Mouse (Mus musculus): Measurements from ENCODE around the gene Rbm33.

Rbm33 gene

DNA sequence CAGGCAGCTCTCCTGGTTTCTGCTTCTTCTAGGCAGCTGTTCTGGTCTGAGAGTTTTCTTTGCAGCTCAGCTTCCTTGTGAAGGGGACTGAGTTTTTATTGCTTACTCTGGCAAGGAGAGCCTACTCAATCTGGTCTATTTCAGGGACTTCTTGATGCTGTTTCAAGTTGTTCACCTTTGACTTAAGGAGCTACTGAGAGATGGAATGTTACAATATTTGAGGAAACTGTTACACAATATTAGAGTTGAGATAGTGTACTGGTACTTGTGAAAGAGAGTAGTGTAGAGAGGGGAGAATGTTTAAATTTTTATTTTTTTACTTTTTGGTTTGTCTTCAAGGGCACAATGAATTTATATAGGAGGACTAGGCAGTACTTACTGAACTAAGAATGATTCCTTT is 53.9 kb downstream of the Rbm33 start:
- H3K27me3 ChIP-seq (ENCODE audit: control insufficient read depth, insufficient read depth, low read length, poor library complexity, severe bottlenecking), result no peaks in the 10 kb centered on the region
- no peak for DNase-seq (ENCODE audit: low read depth, low spot score)
- H3K36me3 ChIP-seq (ENCODE audit: control insufficient read depth, insufficient read depth, low read length, poor library complexity, severe bottlenecking), result peaks cover 4% of the 10 kb centered on the region; the same call in 1 of the 2 replicates

GRCm38 (mm10) chr5:28372172-28372664 is 55.3 kb downstream of the Rbm33 start:
- Histone ChIP-seq H3K27me3 (ENCODE audit: control insufficient read depth, insufficient read depth, low read length, poor library complexity, severe bottlenecking) (no peaks in the 10 kb centered on the region), H3K36me3 (ENCODE audit: control insufficient read depth, insufficient read depth, low read length, poor library complexity, severe bottlenecking) (peaks cover 4% of the 10 kb centered on the region; the same call in 1 of the 2 replicates)
- DNase-seq (ENCODE audit: low read depth, low spot score), result no peak

GRCm38 (mm10) chr5:28373498-28374427 is 56.8 kb downstream of the Rbm33 start:
- Histone ChIP-seq H3K36me3 (ENCODE audit: control insufficient read depth, insufficient read depth, low read length, poor library complexity, severe bottlenecking) (peaks cover 7% of the 10 kb centered on the region; the same call in 1 of the 2 replicates), H3K27me3 (ENCODE audit: control insufficient read depth, insufficient read depth, low read length, poor library complexity, severe bottlenecking) (no peaks in the 10 kb centered on the region)
- DNase-seq (ENCODE audit: low read depth, low spot score), result no peak

- Histone ChIP-seq H3K36me3 (ENCODE audit: control insufficient read depth, insufficient read depth, low read length, poor library complexity, severe bottlenecking) (peaks cover 3% of the 10 kb centered on the region; the same call in 1 of the 2 replicates), H3K27me3 (ENCODE audit: control insufficient read depth, insufficient read depth, low read length, poor library complexity, severe bottlenecking) (no peaks in the 10 kb centered on the region)
- DNase-seq (ENCODE audit: low read depth, low spot score), result no peak
Measured at GRCm38 (mm10) chr5:28377299-28377698, 60.4 kb downstream of the Rbm33 start.

DNA sequence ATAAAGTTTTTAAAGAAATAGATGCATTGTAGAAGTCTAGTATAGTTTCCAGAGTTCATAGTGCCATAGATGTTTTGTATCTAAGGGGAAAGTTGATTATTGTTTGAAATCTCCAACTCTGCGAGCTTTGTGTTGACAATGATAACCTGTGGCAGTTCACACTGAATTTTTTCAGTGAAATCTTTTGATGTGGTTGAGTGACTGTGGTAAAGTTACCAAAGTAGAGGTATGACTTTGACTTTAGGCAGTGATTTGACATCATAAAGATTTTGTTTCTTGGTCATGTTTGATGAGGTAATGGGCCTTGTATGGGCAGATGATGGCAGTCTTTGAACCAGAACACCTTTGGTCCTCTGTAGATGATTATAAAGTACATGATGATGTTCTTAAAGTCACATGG is 65.4 kb downstream of the Rbm33 start:
- peaks cover 11% of the 10 kb centered on the region; the same call in 1 of the 2 replicates for H3K36me3 ChIP-seq (ENCODE audit: control insufficient read depth, insufficient read depth, low read length, poor library complexity, severe bottlenecking)
- no peaks in the 10 kb centered on the region for H3K27me3 ChIP-seq (ENCODE audit: control insufficient read depth, insufficient read depth, low read length, poor library complexity, severe bottlenecking)
- DNase-seq (ENCODE audit: low read depth, low spot score), result no peak

DNA sequence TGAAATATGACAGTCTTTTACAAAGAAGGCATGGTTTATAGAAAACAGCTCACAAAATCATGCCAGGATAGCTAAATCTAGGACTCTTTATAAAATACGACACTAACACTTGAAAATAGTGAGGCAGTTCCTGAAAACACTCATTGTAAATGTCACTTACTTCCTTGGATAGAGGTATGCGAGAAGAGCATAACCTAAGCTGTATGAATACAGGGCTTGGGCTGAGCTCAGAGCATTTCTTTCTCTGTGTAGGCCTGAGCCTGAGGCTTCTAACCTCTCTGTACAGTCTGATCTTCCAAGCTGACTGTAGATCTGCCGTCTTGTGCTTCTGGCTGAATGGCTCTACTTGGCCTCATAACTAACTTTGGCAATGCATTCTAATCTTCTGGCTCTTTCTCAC is 69.9 kb downstream of the Rbm33 start:
- Histone ChIP-seq H3K36me3 (ENCODE audit: control insufficient read depth, insufficient read depth, low read length, poor library complexity, severe bottlenecking) (peaks cover 31% of the 10 kb centered on the region), H3K27me3 (ENCODE audit: control insufficient read depth, insufficient read depth, low read length, poor library complexity, severe bottlenecking) (no peaks in the 10 kb centered on the region)
- no peak for DNase-seq (ENCODE audit: low read depth, low spot score)

DNA sequence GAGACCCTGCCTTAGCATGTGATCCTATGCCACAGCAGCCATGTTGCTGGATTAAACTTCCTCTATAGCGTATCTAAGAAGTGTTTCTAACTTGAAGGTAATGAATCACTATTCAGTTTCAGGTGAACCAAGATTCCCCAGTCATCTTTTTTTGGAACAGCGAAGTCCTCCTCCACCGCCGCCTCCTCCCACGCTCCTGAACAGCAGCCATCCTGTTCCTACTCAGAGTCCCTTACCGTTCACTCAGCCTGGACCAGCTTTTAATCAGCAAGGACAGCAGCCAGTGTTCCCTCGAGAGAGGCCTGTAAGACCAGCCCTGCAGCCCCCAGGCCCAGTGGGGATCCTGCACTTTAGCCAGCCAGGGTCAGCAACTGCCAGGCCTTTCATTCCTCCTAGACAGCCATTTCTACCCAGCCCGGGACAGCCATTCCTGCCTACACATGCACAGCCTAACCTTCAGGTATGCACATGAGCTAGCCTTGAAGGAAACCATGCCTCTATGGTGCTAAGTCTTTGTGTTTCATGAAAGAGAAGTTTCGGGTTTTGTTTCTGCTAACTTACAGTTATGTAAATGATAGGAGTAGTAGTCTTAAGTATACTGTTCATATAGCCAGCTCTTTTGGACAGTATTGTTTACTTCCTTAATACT is 70.7 kb downstream of the Rbm33 start:
- no peak for DNase-seq (ENCODE audit: low read depth, low spot score)
- no peaks in the 10 kb centered on the region for H3K27me3 ChIP-seq (ENCODE audit: control insufficient read depth, insufficient read depth, low read length, poor library complexity, severe bottlenecking)
- peaks cover 31% of the 10 kb centered on the region for H3K36me3 ChIP-seq (ENCODE audit: control insufficient read depth, insufficient read depth, low read length, poor library complexity, severe bottlenecking)

- DNase-seq (ENCODE audit: low read depth, low spot score), result peak; percentile 75
- H3K36me3 ChIP-seq (ENCODE audit: control insufficient read depth, insufficient read depth, low read length, poor library complexity, severe bottlenecking), result peaks cover 31% of the 10 kb centered on the region
- no peaks in the 10 kb centered on the region for H3K27me3 ChIP-seq (ENCODE audit: control insufficient read depth, insufficient read depth, low read length, poor library complexity, severe bottlenecking)
Measured at GRCm38 (mm10) chr5:28388184-28388583, 71.3 kb downstream of the Rbm33 start.

- Histone ChIP-seq H3K36me3 (ENCODE audit: control insufficient read depth, insufficient read depth, low read length, poor library complexity, severe bottlenecking) (peaks cover 33% of the 10 kb centered on the region), H3K27me3 (ENCODE audit: control insufficient read depth, insufficient read depth, low read length, poor library complexity, severe bottlenecking) (no peaks in the 10 kb centered on the region)
- no peak for DNase-seq (ENCODE audit: low read depth, low spot score)
Measured at GRCm38 (mm10) chr5:28390189-28390588, 73.3 kb downstream of the Rbm33 start.

DNA sequence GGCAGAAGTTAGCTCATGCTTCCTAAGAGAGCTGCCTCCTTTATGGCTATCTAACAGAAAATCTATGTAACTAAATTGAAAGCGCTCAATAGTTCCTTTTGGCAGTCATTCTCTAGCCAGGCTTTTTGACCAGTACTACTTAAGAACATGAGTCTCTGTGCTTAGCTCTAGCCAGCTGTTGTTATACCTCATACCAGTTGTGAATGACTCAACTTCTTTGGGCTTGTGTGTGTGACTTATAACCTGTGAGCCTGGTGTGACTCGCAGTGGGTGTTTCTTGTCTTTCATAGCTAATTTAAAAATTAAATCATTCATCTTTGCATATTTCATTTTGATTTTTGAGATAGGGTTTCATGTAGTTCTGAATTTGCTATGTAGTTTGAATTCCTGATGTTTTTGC is 80.4 kb downstream of the Rbm33 start:
- H3K36me3 ChIP-seq (ENCODE audit: control insufficient read depth, insufficient read depth, low read length, poor library complexity, severe bottlenecking), result peaks cover 8% of the 10 kb centered on the region
- no peak for DNase-seq (ENCODE audit: low read depth, low spot score)
- H3K27me3 ChIP-seq (ENCODE audit: control insufficient read depth, insufficient read depth, low read length, poor library complexity, severe bottlenecking), result no peaks in the 10 kb centered on the region

DNA sequence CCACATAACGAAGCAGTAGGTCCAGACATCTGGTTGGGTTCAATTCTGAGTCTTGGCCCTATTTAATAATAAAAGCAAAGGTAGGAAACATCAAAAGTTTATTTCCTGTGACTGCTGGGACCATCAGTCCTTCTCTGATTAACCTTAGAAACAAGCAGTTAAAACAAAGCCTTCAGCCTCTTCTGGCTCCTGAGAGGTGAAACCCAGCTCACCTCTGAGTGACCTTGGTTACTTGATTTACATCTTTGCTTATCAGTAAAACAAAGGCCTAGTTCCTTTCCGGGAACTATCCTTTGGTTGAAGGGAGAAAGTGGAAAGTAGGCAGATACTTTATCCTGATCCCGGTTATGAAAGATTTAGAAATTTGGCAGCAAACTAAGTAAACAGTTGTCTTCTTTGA is 81.8 kb downstream of the Rbm33 start:
- Histone ChIP-seq H3K36me3 (ENCODE audit: control insufficient read depth, insufficient read depth, low read length, poor library complexity, severe bottlenecking) (peaks cover 8% of the 10 kb centered on the region), H3K27me3 (ENCODE audit: control insufficient read depth, insufficient read depth, low read length, poor library complexity, severe bottlenecking) (no peaks in the 10 kb centered on the region)
- DNase-seq (ENCODE audit: low read depth, low spot score), result no peak

GRCm38 (mm10) chr5:28399451-28400115 is 82.7 kb downstream of the Rbm33 start:
- H3K36me3 ChIP-seq (ENCODE audit: control insufficient read depth, insufficient read depth, low read length, poor library complexity, severe bottlenecking), result peaks cover 2% of the 10 kb centered on the region
- DNase-seq (ENCODE audit: low read depth, low spot score), result no peak
- H3K27me3 ChIP-seq (ENCODE audit: control insufficient read depth, insufficient read depth, low read length, poor library complexity, severe bottlenecking), result no peaks in the 10 kb centered on the region

DNA sequence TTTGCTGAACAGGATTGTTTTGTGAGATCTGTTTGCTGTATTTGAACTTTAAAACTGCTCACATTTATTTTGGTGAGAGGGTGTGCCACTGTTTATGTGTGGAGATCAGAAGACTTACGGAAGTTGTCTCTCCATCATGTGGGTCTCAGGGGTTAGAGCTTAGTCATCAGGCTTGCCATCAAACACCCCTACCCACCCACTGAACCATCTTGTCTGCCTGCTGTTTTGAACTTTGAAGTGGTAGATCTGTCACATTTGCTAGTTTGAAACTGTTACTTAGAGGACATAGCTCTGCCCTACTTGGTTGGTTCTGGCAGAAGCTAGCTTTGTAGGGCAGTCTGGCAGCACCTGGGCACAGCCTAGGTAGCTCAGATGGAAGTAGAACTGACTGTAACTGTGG is 85.8 kb downstream of the Rbm33 start:
- Histone ChIP-seq H3K36me3 (ENCODE audit: control insufficient read depth, insufficient read depth, low read length, poor library complexity, severe bottlenecking) (peaks cover 2% of the 10 kb centered on the region), H3K27me3 (ENCODE audit: control insufficient read depth, insufficient read depth, low read length, poor library complexity, severe bottlenecking) (no peaks in the 10 kb centered on the region; the same call in 1 of the 2 replicates)
- no peak for DNase-seq (ENCODE audit: low read depth, low spot score)

- Histone ChIP-seq H3K27me3 (ENCODE audit: control insufficient read depth, insufficient read depth, low read length, poor library complexity, severe bottlenecking) (no peaks in the 10 kb centered on the region; the same call in 1 of the 2 replicates), H3K36me3 (ENCODE audit: control insufficient read depth, insufficient read depth, low read length, poor library complexity, severe bottlenecking) (peaks cover 19% of the 10 kb centered on the region)
- no peak for DNase-seq (ENCODE audit: low read depth, low spot score)
Measured at GRCm38 (mm10) chr5:28406662-28407061, 89.7 kb downstream of the Rbm33 start.

All from splenic B cell, adult 2 months (primary cell).